Mouse (Mus musculus): ENCODE measurements around the gene Sp110.
"Not testable (repeated sequence)": the region's sequence is repeated elsewhere in the genome, so short reads cannot be mapped to it uniquely, and the experiment has no call there.

DNA sequence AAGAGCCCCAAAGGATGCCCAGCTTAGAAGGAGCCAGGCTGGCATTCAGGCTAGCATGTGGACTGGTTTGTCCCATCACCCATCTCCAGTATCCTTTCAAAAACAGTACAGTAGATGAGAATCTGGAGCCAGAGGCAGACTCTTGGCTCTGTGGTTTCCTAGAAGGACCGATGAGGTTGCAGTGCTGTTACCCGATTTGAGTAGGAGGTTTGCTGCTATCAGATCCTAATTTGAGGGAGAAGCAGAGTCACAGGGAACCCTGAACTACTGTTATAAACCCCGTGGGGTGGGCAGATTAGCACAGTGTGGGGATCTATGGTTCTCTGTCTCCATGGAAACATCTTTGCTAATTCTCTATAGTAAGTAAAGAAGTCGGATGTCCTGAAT, 18.5 kb downstream of the Sp110 start:
- TF ChIP-seq POLR2AphosphoS2, POLR2A (IDR thresholded peaks at IDR 0.05; ENCODE audit: insufficient read length, low read depth): not testable (repeated sequence)
